Mouse (Mus musculus): Measurements from ENCODE around the gene Hgd.

Gene Hgd

DNA sequence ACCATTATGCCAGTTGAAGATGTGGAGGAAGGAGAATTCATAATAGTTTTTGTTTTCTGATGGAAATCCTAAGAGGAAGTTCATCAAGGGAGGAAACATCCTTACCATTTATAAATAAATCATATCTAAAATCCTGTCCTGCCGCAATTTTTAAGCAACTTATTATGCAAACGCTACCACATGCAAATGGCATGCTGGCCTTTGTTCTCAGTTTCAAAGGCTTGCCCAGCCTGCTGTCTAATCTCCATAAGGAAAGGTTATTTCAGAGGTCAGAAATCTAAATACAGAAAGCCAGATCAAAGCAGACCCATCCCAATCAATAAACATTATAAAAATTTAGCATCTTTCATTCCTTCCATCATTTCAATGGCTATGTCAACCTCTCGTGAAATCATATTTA lies 1.9 kb downstream of the Hgd start:
- DNase-seq (ENCODE audit: low spot score in 2 of 2) = no peak

DNA sequence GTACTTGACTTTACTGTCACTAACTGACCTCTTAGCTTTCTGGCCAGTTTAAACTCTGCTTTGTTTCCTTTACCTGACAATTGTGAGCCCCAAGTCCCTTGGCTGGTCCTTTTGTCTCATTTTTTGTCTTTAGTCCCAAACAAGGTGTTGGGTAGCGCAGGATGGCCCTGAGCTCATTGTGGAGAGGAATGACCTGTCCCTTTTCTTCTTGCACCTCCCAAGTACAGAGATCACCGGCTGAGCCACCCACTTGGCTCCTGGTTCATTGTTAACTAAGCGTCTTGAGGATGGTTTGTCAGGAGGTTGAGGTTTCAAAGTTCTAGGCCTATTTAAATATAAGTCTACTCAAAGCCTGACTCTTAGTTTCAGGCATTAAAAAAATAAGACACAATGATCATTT lies 3.4 kb downstream of the Hgd start:
- no peak for DNase-seq (ENCODE audit: low spot score in 2 of 2)

DNA sequence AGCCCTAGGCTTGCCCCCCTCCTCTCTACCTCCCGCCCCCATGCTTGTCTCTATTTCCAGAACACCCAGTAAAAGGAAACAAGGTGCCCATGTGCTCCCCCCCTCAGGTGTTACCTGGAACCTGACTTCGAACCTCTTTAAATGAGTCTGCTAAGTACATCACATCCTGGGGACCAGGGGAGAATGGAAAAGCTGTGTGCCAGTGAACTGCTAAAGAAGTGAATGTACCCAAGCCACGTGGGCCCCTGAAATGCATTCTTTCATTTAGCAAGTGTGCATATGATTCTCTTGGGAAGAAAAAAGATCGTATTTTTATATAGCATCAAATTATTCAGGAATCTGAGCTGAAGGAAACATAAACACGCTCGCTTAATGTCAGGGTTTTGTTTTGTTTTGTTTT lies 3.8 kb downstream of the Hgd start:
- DNase-seq (ENCODE audit: low spot score in 2 of 2) = no peak

DNA sequence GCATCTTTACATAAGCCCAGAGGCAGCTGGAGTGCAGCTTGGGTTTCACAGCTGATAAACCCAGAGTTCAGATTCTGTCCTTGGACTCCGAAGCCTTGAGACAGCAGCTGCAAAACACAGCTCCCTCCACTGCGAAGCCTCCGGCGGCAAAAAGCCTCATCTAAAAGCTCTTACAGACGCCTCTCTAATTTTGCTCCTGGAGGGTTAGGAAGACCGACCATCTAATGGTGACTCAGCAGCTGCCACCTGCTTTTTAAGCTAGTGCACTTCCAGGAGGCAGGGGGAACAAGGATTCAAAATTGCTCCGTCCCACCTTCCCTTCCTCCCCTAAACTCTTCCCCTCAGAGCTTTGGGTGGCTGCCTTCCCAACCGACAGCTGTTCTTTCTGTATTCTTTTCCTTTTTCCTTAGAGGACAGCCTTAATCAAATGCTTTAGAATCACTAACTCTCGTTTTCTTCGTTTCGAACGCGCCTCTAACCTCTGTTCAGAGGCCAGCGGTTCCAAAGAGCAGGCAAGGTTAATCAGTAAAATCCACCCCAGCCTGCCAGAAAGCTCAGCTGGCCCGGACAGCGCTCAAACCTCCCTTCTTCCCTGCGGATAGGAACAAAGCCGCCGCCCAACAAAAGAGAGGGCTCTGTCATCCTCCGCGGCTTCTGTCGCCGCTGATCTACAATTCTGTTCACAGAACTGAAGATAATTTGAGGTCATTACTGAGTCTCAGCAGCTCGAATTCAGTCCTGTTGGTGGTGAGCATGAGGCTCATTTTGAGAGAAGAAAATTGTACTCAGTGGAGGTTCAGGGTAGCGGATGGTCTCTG lies 4.5 kb downstream of the Hgd start:
- peak in 1 of 2 experiments; percentile 31 for DNase-seq (ENCODE audit: low spot score in 2 of 2)

DNA sequence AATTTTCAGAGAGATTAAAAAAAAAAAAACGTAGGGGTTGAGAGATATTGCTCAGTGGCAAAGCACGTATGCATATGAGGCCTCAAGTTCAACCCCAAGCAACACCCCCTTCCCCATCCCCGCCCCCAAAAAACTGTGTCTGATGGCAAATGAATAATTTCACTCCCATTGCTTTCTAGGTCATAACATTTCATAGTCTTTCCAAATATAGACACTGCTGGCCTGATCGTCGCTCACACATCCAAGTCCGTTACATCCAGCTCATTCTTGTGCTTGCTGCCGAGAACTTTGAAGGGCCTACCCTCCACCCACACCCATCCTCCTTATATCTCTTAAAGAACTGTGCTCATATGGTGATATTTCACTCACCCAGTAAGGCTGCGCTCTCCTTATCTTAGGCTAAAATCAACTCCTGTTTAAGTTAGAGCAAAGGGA lies 5.2 kb downstream of the Hgd start:
- DNase-seq (ENCODE audit: low spot score in 2 of 2) = no peak

DNA sequence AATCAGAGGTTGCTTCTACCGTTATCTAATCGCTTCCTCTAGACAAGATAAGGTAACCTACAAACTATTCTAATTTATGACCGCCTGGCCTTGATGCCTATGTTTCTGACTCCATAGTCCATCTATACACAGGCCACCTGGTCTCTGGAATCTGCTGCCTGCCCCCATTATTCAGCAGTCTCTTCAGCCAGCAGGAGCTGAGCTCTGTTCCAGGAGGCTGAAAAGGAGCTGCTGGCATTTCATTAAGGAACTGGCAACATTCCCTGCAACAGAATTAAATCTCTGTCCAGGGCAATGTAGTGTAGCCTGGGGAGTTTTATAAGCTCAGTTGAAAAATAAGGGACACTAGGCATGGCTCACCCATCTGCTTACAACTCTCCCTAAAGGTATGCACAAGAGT lies 11.0 kb downstream of the Hgd start:
- no peak for DNase-seq (ENCODE audit: low spot score in 2 of 2)

DNA sequence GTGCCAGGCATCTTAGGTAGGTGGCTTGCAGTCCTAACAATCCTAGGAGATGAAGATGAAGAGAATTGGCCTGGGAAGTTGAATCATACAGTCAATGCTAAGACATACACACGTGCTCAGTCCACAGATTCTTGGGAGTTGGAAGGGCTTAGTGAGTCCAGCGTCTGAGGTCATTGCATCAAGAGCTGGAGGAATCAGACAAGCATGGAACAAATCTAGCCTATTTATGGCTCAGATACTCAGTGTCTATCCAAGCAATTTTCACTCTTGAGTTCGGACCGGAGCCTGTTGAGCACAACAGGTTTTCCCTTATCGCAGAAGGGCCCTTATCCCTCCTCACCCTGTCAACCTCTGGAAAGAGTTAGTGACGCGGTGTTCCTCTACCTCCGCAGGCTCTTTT lies 11.6 kb downstream of the Hgd start:
- no peak for DNase-seq (ENCODE audit: low spot score in 2 of 2)

DNA sequence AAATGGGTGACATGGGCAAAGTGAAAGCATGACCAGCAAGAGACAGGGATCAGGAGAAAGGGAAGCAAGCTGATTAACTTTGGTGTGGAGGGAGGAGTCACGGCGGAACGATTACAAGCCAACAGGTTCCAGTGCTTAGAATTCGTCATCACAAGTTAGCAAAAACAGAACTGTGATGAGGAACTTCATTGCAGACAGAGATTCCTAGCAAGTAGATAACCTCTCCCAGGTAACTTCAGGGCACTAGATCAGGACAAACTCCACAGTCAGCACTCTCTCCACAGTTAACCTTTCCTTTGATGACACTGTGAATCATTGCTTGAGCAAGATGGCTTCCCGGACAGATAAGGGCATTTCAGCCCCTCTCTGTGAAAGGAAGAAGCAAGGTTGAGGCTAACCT lies 17.5 kb downstream of the Hgd start:
- no peak for DNase-seq (ENCODE audit: low spot score in 2 of 2)

DNA sequence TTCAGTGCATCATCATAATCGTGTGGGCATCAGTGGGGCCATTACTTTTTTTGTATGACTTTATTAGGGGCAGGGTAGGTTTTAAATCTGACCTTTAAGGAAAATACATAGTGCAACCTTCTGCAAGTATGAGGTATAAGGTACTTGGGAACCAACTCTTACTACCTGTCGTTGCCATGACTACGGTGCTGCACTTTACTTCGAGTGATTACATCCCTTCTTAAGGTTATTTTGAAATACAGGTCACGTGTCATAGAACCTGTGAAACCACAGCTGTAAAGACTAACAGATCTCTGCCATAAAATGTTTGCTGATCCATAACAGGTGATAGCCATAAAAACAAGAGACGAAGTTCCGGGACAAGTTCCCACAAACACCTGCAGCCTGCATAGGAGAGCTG lies 18.5 kb downstream of the Hgd start:
- DNase-seq (ENCODE audit: low spot score in 2 of 2) = no peak

DNA sequence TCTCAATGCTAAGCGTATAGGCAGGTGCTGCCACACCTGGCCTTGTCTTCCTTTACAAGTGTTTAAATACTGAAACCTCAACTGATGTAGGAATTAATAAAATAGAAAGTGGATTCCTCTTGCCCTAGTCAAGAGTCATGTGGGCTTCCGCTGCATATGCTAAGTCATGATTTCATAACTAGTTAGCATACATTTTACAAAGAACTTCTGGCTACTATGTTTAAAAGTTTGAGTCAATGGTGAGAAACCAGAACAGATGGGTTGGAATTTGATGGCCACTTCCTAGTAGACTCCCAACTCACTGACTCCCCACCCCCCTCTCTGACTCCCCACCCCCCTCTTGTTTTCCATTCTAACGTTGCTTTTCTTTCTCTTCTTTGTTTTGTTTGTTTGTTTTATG lies 19.4 kb downstream of the Hgd start:
- no peak for DNase-seq (ENCODE audit: low spot score in 2 of 2)

DNA sequence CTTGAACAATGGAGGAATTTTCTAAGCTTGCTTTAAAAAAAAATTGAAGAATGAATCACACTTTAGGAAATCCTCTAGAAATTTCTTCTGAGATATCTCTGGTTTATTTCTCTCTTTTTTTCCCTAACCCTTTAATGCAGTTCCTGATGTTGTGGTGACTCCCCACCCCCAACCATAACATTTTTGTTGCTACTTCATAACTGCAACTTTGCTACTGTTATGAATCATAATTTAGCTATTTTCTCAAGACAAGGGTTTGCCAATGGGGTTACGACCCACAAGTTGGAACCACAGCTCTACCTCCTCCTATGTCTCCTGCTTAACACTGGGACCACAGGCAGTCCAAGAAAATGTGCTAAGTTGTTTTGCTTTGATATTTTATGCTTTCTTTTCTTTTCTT lies 23.5 kb downstream of the Hgd start:
- DNase-seq (ENCODE audit: low spot score in 2 of 2) = no peak

DNA sequence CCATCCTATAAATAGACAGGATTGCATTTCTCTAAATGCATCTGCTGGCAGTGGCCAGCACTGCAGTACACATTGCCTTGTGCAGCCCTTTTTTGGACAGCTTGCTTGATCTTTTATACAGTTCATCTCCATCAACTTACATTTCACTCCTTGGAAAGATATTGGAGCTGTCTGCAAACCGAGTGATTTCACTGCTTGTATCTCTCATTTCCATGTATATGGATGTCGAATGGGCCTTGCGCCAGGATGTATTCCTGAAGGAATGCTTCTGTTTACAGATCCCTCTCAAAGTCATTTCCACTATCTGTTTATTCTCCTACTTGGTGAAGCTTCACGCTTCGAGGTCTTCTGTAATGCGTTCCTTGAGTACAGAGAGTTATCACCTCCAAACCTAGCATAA lies 24.3 kb downstream of the Hgd start:
- no peak for DNase-seq (ENCODE audit: low spot score in 2 of 2)

DNA sequence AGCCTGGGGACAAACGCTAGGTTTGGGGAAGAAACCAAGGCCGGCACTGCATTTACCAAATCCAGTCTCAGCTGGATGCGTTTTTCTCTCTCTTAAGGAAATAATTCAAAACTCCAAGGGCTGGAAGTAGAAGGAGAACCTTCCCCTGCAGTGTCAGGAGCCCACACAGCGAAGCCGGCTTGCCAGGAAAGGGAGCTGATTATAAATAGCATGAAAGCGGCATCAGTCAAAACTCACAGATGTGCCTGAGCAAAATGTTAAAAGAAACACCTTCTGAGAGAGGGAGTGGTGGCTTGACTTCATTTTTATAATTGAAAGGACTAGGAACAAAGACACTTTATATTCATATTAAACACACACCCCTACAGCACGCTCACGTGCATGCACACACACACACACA lies 30.4 kb downstream of the Hgd start:
- DNase-seq (ENCODE audit: low spot score in 2 of 2) = peak in 1 of 2 experiments; percentile 33

DNA sequence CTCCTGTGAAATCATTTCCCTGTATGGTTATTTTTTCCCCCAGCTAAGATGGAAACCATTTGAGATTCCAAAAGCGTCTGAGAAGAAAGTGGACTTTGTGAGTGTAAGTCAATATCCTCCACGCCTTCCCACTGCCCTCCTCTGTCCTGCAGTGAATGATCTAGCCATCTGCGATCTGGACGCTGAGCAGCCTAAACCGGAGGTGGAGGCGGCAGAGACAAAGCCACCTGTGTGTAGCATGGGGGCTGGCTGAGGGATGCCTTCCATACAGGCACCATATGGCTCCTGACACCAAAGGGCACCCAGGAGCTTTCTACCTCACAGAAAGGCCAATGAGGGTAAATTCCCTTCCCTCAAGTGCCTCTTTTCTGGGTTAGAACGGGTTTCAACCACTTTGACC lies 31.1 kb downstream of the Hgd start:
- DNase-seq (ENCODE audit: low spot score in 2 of 2) = no peak

DNA sequence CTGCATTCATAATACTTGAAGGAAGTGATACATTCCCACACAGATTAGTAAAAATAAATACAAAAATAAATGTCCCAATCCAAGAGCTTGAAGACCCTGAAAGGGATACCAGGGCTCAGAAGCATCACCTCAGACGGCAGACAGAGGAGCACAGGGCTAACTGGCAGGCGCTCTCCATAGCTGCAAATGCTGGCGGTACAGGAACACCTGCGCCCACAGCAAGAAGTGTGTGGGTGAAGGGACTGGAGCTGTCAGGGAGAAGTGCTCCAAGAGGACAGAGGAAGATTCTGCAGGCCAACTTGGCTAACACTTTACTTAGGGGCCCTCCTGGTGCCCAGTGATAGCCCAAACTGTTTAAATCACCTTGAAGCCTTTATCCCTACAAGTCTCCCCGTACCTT lies 32.1 kb downstream of the Hgd start:
- DNase-seq (ENCODE audit: low spot score in 2 of 2) = no peak

DNA sequence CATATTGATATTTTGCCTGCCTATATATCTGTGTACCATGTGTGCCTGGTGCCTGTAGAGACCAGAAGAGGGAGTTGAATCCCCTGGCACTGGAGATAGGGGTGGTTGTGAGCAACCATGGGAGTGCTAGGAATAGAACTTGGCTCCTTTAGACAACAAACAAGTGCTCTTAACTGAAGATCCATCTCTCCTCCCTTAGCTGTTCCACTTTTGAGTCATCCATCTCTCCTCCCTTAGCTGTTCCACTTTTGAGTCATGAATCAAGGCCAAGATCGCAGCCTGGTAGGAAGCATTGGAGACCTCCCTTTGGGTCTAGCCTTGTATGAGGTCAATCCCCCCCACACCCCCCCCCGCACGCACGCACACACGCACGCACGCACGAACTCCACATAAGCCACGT lies 34.6 kb downstream of the Hgd start:
- no peak for DNase-seq (ENCODE audit: low spot score in 2 of 2)

DNA sequence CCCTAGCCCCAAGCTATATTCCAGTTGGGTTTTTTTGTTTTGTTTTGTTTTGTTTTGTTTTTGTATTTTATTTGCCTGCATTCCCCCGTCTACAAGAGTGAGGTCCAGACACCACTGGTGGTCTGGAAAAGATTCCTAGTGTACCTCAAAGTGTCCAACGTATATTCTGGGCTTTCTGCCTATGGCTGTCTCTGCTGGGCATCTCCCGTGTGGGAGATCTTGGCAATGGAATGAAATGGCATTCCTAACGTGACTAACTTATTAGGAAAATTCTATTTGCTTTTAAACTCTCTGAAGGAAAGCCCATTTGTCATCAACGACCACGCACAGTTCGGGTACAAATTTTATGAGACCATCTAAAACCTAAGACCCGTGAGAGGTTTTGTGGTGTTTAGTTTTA lies 35.5 kb downstream of the Hgd start:
- no peak for DNase-seq (ENCODE audit: low spot score in 2 of 2)

DNA sequence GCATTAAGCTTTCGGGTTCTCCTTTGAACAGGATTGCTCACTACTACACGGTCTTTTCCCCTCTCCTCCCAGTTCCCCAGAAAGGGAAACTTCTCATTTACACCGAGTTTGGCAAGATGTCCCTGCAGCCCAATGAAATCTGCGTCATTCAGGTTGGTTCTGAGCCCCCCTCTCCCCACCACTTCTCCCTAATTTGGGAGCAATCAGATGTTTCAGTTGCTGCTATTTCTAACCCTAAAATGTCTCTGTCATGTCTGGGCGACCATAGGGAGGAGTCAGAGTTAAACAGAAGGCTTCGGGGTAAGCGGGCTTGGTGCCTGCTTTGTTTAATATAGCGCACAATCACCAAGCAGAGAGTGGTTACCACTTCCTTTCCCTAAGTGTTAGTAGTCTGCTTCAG lies 36.2 kb downstream of the Hgd start:
- no peak for DNase-seq (ENCODE audit: low spot score in 2 of 2)

DNA sequence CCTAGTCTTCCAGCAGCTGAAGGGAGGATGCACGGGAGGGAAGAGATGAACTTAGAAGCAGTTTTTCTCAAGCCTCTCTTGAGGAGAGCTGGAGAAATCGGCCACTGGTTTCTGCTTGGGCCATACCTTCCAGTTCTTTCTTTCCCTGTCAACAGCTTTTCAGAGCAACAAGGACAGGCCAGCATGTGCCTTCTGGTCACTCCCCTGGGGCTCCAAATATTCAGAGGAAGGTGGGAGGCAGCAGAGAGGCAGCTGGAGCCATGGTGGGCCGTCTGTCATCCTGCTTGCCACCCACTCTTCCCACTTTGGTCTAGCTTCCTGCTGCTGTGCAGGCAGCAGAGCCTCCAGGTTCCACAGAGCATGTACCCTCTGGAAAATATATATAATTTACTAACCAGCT lies 37.7 kb downstream of the Hgd start:
- DNase-seq (ENCODE audit: low spot score in 2 of 2) = peak in 1 of 2 experiments; percentile 36

DNA sequence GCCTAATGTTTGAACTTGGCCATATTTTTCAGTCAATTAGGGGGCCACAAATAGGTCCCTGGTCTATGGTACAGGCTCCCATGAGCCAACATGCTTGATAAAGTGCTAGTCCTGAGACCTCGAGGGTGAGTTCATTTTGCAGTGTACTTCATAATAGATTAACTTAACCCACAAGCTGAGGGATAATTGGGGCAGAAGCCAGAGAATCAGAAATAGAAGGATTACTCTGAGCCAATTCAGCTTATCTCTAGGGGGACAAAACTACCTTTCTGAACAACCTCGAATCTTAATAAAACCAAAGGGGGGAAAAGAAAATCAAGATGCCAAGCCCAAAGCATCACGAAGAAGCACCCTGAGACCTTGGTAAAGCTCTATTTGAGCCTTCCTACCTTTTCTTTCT lies 42.5 kb downstream of the Hgd start:
- DNase-seq (ENCODE audit: low spot score in 2 of 2) = no peak

DNA sequence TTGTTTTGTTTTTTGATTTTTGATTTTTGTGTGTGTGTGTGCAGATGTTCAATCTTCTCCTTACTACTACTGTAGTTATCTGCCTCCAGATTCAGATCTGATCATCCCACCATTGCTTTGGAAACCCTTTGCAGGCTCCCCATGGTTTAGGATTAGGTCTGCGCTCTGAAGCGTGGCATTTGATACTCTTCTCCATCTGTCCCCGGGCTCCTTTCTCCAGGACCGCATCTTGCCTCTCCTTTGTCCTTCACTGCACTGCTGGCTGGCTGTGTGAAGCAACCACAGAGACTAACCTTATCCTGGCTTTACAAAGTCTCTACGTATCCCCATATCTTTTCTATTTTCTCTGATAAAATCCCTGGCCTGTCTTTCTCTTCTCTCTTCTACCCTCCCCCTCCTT lies 43.0 kb downstream of the Hgd start:
- DNase-seq (ENCODE audit: low spot score in 2 of 2) = no peak

DNA sequence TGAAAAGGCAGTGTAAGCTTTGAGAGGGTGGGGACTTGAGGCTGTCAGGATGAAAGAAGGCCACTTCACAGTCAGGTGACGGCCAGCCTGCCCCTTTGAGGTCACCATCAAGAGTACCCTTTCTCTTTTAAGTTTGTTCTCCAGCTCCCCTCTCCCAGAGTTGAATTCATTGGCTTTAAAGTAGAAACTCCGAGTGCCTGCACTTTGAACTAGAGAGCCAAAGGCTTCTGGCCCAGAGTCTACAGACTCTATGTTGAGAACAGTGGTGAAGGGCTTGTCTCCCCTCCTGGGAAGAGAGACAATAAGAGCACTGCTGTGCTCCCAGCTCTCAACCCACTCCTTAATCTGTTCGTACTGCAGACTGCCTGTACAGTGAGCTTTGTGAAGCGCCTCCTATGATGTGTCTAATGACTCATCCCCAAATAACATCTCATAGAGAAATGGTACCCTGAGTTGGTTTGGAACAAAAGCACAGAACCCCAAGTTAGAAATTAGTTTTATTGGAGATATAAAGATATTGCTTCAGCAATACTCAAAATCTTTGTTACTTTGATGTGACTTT lies 46.5 kb downstream of the Hgd start:
- DNase-seq (ENCODE audit: low spot score in 2 of 2) = no peak

DNA sequence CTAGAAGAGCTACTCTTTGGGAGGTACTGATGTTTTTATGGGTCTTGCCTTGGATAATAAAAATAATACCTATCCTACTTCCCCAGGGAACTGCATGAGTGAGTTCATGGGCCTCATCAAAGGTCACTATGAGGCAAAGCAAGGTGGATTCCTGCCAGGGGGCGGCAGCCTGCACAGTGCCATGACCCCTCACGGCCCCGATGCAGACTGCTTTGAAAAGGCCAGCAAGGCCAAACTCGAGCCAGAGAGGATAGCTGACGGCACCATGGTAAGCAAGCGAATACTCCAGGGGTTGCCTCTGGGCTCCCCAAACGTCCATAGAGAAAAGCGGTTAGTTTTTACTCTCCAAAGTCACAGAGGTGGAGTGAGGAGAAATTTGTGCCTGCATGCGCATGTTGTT lies 48.4 kb downstream of the Hgd start:
- no peak for DNase-seq (ENCODE audit: low spot score in 2 of 2)

DNA sequence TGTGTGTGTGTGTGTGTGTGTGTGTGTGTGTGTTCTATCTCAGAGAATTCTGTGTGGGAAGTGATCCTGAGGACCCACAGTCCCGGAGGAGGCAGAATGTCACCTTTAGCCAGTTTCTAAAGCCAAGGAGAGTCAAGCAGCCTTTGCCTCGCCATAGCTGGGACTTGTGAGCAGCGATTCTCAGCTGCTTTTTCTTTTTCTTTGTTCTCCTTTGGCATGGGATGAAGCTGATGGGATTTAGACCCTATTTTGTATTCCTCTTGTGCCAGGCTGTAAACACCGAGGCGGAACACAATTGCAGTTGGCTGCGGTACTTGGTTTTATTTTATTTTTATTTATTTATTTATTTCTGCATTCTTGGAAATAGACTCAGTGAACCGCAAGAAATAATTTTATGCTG lies 49.1 kb downstream of the Hgd start:
- DNase-seq (ENCODE audit: low spot score in 2 of 2) = no peak

All from frontal cortex, postnatal 25 days (tissue).